Mouse (Mus musculus) intestine, postnatal 0 days (tissue): ENCODE measurements around the gene AY074887. TPM values are rescaled to one million over a fixed set of nuclear protein-coding genes. Genes with fewer than 3 reads are reported as not detected.

ENCODE experiments used
- ATAC-seq: fragments of 200-750 bp; cut with Nextera tagmentation; 2 replicates; pipeline ENCODE4 v1.8.0; 2017; ENCODE audit warnings: mild to moderate bottlenecking, moderate TSS enrichment, moderate library complexity
- H3K27ac ChIP-seq: fragments of 300-500 bp; sonication (generic); 2 replicates; pipeline ENCODE4 v1.5.1; 2014; ENCODE audit warnings: mild to moderate bottlenecking, low read depth, low read length, moderate library complexity
- H3K27me3 ChIP-seq: fragments of 300-500 bp; sonication (generic); replicated peaks from 2 replicates; pipeline ENCODE4 v1.6.1; 2014; ENCODE audit warnings: low read length, mixed read lengths; ENCODE audit not compliant: control insufficient read depth, insufficient read depth
- H3K36me3 ChIP-seq: fragments of 300-500 bp; sonication (generic); 2 replicates; pipeline ENCODE4 v1.6.1; 2014; ENCODE audit warnings: mild to moderate bottlenecking, moderate library complexity; ENCODE audit not compliant: control insufficient read depth, insufficient read depth
- H3K4me1 ChIP-seq: fragments of 300-500 bp; sonication (generic); replicated peaks from 2 replicates; pipeline ENCODE4 v1.6.1; 2014; ENCODE audit warnings: antibody characterized with exemption, low read length, mixed read lengths; ENCODE audit not compliant: control insufficient read depth, insufficient read depth
- H3K4me2 ChIP-seq: fragments of 300-500 bp; sonication (generic); replicated peaks from 2 replicates; pipeline ENCODE4 v1.6.1; 2014; ENCODE audit warnings: low read depth, mild to moderate bottlenecking, moderate library complexity
- H3K4me3 ChIP-seq: fragments of 300-500 bp; sonication (generic); 2 replicates; pipeline ENCODE4 v1.5.1; 2014; ENCODE audit warnings: low read depth, low read length
- H3K9ac ChIP-seq: fragments of 300-500 bp; sonication (generic); 2 replicates; pipeline ENCODE4 v1.6.1; 2014; ENCODE audit warnings: mild to moderate bottlenecking, low read depth, low read length
- H3K9me3 ChIP-seq: fragments of 300-500 bp; sonication (generic); 2 replicates; pipeline ENCODE4 v1.6.1; 2016; ENCODE audit warnings: mixed run types; ENCODE audit not compliant: control insufficient read depth
- CTCF ChIP-seq: sonication (generic); IDR thresholded peaks from 2 replicates; pipeline ENCODE4 v1.5.1; 2016; ENCODE audit warnings: low read depth, mild to moderate bottlenecking, control low read depth, antibody characterized with exemption, moderate library complexity
- WGBS: fragments of 180-500 bp; shearing (Covaris S2); extraction: QIAGEN DNeasy Blood & Tissue Kit; methylation state at CpG from one replicate; pipeline ENCODE4 v1.1.7; 2014; 5-methylcytosine and 5-hydroxymethylcytosine counted together
- polyA plus RNA-seq: library from polyadenylated mRNA; unstranded; fragments of >200 nt; fragmentation: Nextera tagmentation; extraction: Ambion mirVana; gene quantifications from 2 replicates; pipeline ENCODE4 v1.2.1, GENCODE M21; 2015

Gene AY074887
- polyA plus RNA-seq, 1 experiment from 2014 or later: 0.47 TPM

GRCm38 (mm10) chr9:54918781-54919180 lies 32.0 kb downstream of the AY074887 start:
- H3K27me3 ChIP-seq: no peaks in the 10 kb centered on the region
- no peak overlapping the region for H3K4me2 ChIP-seq
- no peak overlapping the region for H3K9ac ChIP-seq
- no peak for TF ChIP-seq CTCF
- ATAC-seq: no peak
- H3K36me3 ChIP-seq: no peaks in the 10 kb centered on the region
- H3K9me3 ChIP-seq: no peaks in the 10 kb centered on the region
- no peak overlapping the region for H3K4me3 ChIP-seq
- peaks cover 3% of the 10 kb centered on the region; the same call in 1 of the 2 replicates for H3K4me1 ChIP-seq
- H3K27ac ChIP-seq: no peak overlapping the region
- 75% methylated on average over 5 of the region's 5 CpGs for WGBS

- H3K4me3 ChIP-seq: no peak overlapping the region
- H3K4me1 ChIP-seq: peaks cover 3% of the 10 kb centered on the region; the same call in 1 of the 2 replicates
- H3K4me2 ChIP-seq: peak overlapping the region; percentile 96; the same call in 1 of the 2 replicates
- H3K9me3 ChIP-seq: no peaks in the 10 kb centered on the region
- H3K27ac ChIP-seq: no peak overlapping the region
- no peaks in the 10 kb centered on the region for H3K36me3 ChIP-seq
- no peaks in the 10 kb centered on the region for H3K27me3 ChIP-seq
- H3K9ac ChIP-seq: no peak overlapping the region
- TF ChIP-seq CTCF: no peak
- WGBS: 76% methylated on average over 2 of the region's 2 CpGs
- ATAC-seq: no peak
Measured at GRCm38 (mm10) chr9:54918191-54918590, 32.6 kb downstream of the AY074887 start.

GRCm38 (mm10) chr9:54917010-54917677 lies 33.7 kb downstream of the AY074887 start, which contains the start of gene Hykk:
TSS of gene Hykk (plus strand) at chr9:54917283.
- peaks cover 3% of the 10 kb centered on the region; the same call in 1 of the 2 replicates for H3K4me1 ChIP-seq
- no peak within 1 kb of the TSS; the same call in 1 of the 2 replicates for H3K27ac ChIP-seq
- peak within 1 kb of the TSS; percentile 69 for H3K4me3 ChIP-seq
- H3K9me3 ChIP-seq: no peaks in the 10 kb centered on the region
- WGBS: under 1% methylated on average over 34 of the region's 34 CpGs
- no peaks in the 10 kb centered on the region for H3K27me3 ChIP-seq
- peak within 1 kb of the TSS; percentile 96 for H3K4me2 ChIP-seq
- no peak for TF ChIP-seq CTCF
- peak; percentile 93 for ATAC-seq
- H3K36me3 ChIP-seq: no peaks in the 10 kb centered on the region
- peak within 1 kb of the TSS; percentile 61 for H3K9ac ChIP-seq

DNA sequence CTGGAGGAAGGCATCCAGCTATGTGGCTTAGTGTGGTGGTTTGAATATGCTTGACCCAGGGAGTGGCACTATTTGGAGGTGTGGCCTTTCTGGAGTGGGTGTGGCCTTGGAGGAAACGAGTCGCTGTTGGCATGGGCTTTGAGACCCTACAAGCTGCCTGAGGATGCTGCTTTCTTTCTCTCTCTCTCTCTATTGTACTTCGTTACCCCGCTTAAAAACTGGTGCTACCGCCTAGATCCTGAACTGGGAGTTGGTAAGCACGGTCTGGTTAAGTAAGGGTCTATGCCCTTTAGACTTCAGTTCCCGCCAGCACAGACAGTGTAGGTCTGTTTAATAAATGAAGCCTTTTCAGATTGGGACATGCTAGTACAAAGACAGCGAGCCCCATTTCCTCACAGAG lies 34.4 kb downstream of the AY074887 start:
- Histone ChIP-seq H3K36me3 (peaks cover 3% of the 10 kb centered on the region; the same call in 1 of the 2 replicates), H3K9ac (no peak overlapping the region), H3K9me3 (no peaks in the 10 kb centered on the region), H3K27me3 (no peaks in the 10 kb centered on the region), H3K4me1 (peaks cover 3% of the 10 kb centered on the region; the same call in 1 of the 2 replicates), H3K4me2 (peak overlapping the region; percentile 96), H3K27ac (no peak overlapping the region), H3K4me3 (no peak overlapping the region)
- 71% methylated on average over 8 of the region's 8 CpGs for WGBS
- no peak for ATAC-seq
- no peak for TF ChIP-seq CTCF

GRCm38 (mm10) chr9:54915576-54915975 lies 35.2 kb downstream of the AY074887 start:
- H3K4me3 ChIP-seq: no peak overlapping the region
- H3K4me1 ChIP-seq: peaks cover 3% of the 10 kb centered on the region; the same call in 1 of the 2 replicates
- peaks cover 6% of the 10 kb centered on the region; the same call in 1 of the 2 replicates for H3K36me3 ChIP-seq
- no peak for ATAC-seq
- no peaks in the 10 kb centered on the region for H3K9me3 ChIP-seq
- H3K27ac ChIP-seq: no peak overlapping the region
- H3K4me2 ChIP-seq: no peak overlapping the region
- 63% methylated on average over 7 of the region's 7 CpGs for WGBS
- H3K9ac ChIP-seq: no peak overlapping the region
- H3K27me3 ChIP-seq: no peaks in the 10 kb centered on the region
- no peak for TF ChIP-seq CTCF

DNA sequence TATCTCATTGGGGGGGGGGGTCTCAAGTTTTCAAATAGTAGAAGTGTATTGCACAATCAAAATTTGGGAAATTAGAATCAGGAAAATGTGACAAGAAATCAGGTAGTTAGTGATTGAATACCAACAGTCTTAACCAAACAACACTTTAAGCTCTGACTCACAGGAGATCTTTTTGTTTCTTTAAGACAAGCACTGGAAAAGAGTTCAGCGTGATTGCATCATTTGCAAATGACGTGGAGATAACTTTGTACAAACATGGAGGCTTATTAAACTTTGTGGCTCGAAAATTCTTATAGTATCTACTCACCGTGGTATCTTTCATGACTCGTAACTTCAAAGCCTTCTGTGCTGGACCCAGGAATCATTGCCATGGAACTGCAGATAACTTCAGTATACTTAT lies 41.4 kb downstream of the AY074887 start:
- Histone ChIP-seq H3K4me3 (no peak overlapping the region), H3K27ac (no peak overlapping the region), H3K36me3 (peaks cover 34% of the 10 kb centered on the region), H3K4me2 (no peak overlapping the region), H3K9me3 (no peaks in the 10 kb centered on the region), H3K9ac (no peak overlapping the region), H3K4me1 (no peaks in the 10 kb centered on the region), H3K27me3 (no peaks in the 10 kb centered on the region)
- no peak for TF ChIP-seq CTCF
- WGBS: 50% methylated on average over 5 of the region's 5 CpGs
- ATAC-seq: no peak

Other genes with a start within 250 kb of the AY074887 start
- 108 and 111 TPM in 2 replicates for gene Wdr61, start 216.5 kb downstream of the AY074887 start, polyA plus RNA-seq
- 3.2 and 3.5 TPM in 2 replicates for gene Crabp1, start 186.2 kb downstream of the AY074887 start, polyA plus RNA-seq
- 17.7 and 19.6 TPM in 2 replicates for gene Ireb2, start 87.2 kb downstream of the AY074887 start, polyA plus RNA-seq
- 1.1 and 1.2 TPM in 2 replicates for gene Hykk, start 33.7 kb downstream of the AY074887 start, polyA plus RNA-seq
- gene Psma4, start 208 bp downstream of the AY074887 start, polyA plus RNA-seq: 239 and 257 TPM in 2 replicates
- 1.0 and 1.3 TPM in 2 replicates for gene Chrna5, start 29.9 kb upstream of the AY074887 start, polyA plus RNA-seq
- 5.3 and 5.4 TPM in 2 replicates for gene Chrna3, start 75.6 kb upstream of the AY074887 start, polyA plus RNA-seq
- 2.3 and 3.1 TPM in 2 replicates for gene Chrnb4, start 97.8 kb upstream of the AY074887 start, polyA plus RNA-seq
- gene Ube2q2, start 197.9 kb upstream of the AY074887 start, polyA plus RNA-seq: 17.0 TPM in 2 replicates